Mouse (Mus musculus) hematopoietic multipotent progenitor cell, adult 10-12 weeks (in vitro differentiated cells): ENCODE measurements around the gene Dpp8. TPM values are rescaled to one million over a fixed set of nuclear protein-coding genes. Genes with fewer than 3 reads are reported as not detected.

ENCODE experiments used
- polyA plus RNA-seq: library from polyadenylated mRNA; stranded (reverse); fragments of >175 nt; gene quantifications from 2 replicates; pipeline ENCODE4 v1.2.3, GENCODE M21; 2012; ENCODE audit warnings: low replicate concordance

Dpp8 gene
- 11.0 and 11.5 TPM in 2 replicates for polyA plus RNA-seq

GRCm38 (mm10) chr9:65032269-65033108 lies at the start of gene Dpp8:
TSS of gene Dpp8 (plus strand) at chr9:65032414.

GRCm38 (mm10) chr9:65020991-65021886 lies 11.0 kb upstream of the Dpp8 start, which contains the start of gene Hacd3:
TSS of gene Hacd3 (minus strand) at chr9:65021693.

GRCm38 (mm10) chr9:65100991-65101685 lies 68.9 kb downstream of the Dpp8 start, which contains the start of gene Igdcc4:
TSS of gene Igdcc4 (plus strand) at chr9:65101486.

Other genes starting within 250 kb of the Dpp8 start
- 26.7 and 52.8 TPM in 2 replicates for gene Dennd4a, start 221.1 kb upstream of the Dpp8 start, polyA plus RNA-seq
- gene Slc24a1, start 80.8 kb upstream of the Dpp8 start, polyA plus RNA-seq: not detected in 2 replicates
- gene Ints14, start 71.5 kb upstream of the Dpp8 start, polyA plus RNA-seq: 20.0 and 22.7 TPM in 2 replicates
- 4.1 and 5.0 TPM in 2 replicates for gene Hacd3, start 10.7 kb upstream of the Dpp8 start, polyA plus RNA-seq
- 0.17 and 0.36 TPM in 2 replicates for gene Igdcc4, start 69.1 kb downstream of the Dpp8 start, polyA plus RNA-seq
- 0.03 and 0.10 TPM in 2 replicates for gene Igdcc3, start 108.8 kb downstream of the Dpp8 start, polyA plus RNA-seq
- 4.7 and 16.1 TPM in 2 replicates for gene Parp16, start 162.9 kb downstream of the Dpp8 start, polyA plus RNA-seq
- 0.04 TPM in 2 replicates for gene Cilp, start 232.8 kb downstream of the Dpp8 start, polyA plus RNA-seq